Mouse (Mus musculus) myocyte (in vitro differentiated cells): ENCODE results near the gene Bend5.

ENCODE experiments used
- MYOD1 ChIP-seq, 3 experiments: IDR thresholded peaks; one replicate each; pipeline ENCODE4 v1.6.1; 2011; ENCODE audit warnings: control low read depth in 2 of 3, low read depth in 2 of 3, mild to moderate bottlenecking in 2 of 3, moderate library complexity in 1 of 3; ENCODE audit not compliant: insufficient read length in 2 of 3, control insufficient read depth in 1 of 3
- POLR2A ChIP-seq: IDR thresholded peaks from one replicate; pipeline ENCODE4 v1.6.1; 2011; ENCODE audit warnings: low read depth, mild to moderate bottlenecking, control low read depth, moderate library complexity; ENCODE audit not compliant: insufficient read length
- TCF12 ChIP-seq: IDR thresholded peaks from one replicate; pipeline ENCODE4 v1.6.1; 2011; ENCODE audit warnings: mild to moderate bottlenecking, control low read depth; ENCODE audit not compliant: poor library complexity, insufficient read depth, severe bottlenecking

GRCm38 (mm10) chr4:111403243-111403642 lies 11.6 kb upstream of the Bend5 start:
- TF ChIP-seq MYOD1 (IDR thresholded peaks at IDR 0.05; ENCODE audit: control insufficient read depth in 1 of 3, insufficient read length in 2 of 3, low read depth in 2 of 3) (no peak), POLR2A (no peak), TCF12 (no peak)
